Mouse (Mus musculus): ENCODE data around the gene Stk4.

- TF ChIP-seq POLR2A (IDR thresholded peaks at IDR 0.05; ENCODE audit: low read depth, low read length) (no peak), CTCF (IDR thresholded peaks at IDR 0.05; ENCODE audit: extremely low read depth, insufficient read length, insufficient replicate concordance, low read depth, low read length) (no peak)
Measured at GRCm38 (mm10) chr2:164119503-164119902, 49.4 kb downstream of the Stk4 start.
